Mouse (Mus musculus): ENCODE measurements around the gene Appl1. TPM values are rescaled to one million over a fixed set of nuclear protein-coding genes. Genes with fewer than 3 reads are reported as not detected.

The Appl1 gene
- polyA plus RNA-seq, 1 experiment: 5.4 TPM

GRCm38 (mm10) chr14:26900893-26901292 lies 70.1 kb downstream of the Appl1 start:
- no peak overlapping the region for H3K27ac ChIP-seq (ENCODE audit: insufficient read depth, low read depth, low read length)
- TF ChIP-seq POLR2A (IDR thresholded peaks at IDR 0.05; ENCODE audit: low read depth, low read length) (no peak), CTCF (conservative IDR thresholded peaks at IDR 0.05; ENCODE audit: insufficient read depth, insufficient read length, low read depth, low read length) (no peak)
- no peak overlapping the region for H3K4me3 ChIP-seq (ENCODE audit: insufficient read depth, low read depth, low read length)
- DNase-seq: no peak
- no peaks in the 10 kb centered on the region for H3K36me3 ChIP-seq (ENCODE audit: control insufficient read depth, insufficient read depth, low read length)
- no peaks in the 10 kb centered on the region for H3K27me3 ChIP-seq (replicated peaks; ENCODE audit: control insufficient read depth, insufficient read depth, low read length)
- WGBS: 80% methylated on average over 12 of the region's 12 CpGs
- H3K4me1 ChIP-seq (ENCODE audit: control insufficient read depth, insufficient read depth, low read length): no peaks in the 10 kb centered on the region

- DNase-seq: no peak
- no peaks in the 10 kb centered on the region for H3K27me3 ChIP-seq (replicated peaks; ENCODE audit: control insufficient read depth, insufficient read depth, low read length)
- H3K27ac ChIP-seq (ENCODE audit: insufficient read depth, low read depth, low read length): no peak overlapping the region
- WGBS: 86% methylated on average over 2 of the region's 2 CpGs
- H3K4me1 ChIP-seq (ENCODE audit: control insufficient read depth, insufficient read depth, low read length): no peaks in the 10 kb centered on the region
- H3K4me3 ChIP-seq (ENCODE audit: insufficient read depth, low read depth, low read length): no peak overlapping the region
- no peaks in the 10 kb centered on the region for H3K36me3 ChIP-seq (ENCODE audit: control insufficient read depth, insufficient read depth, low read length)
- TF ChIP-seq CTCF (conservative IDR thresholded peaks at IDR 0.05; ENCODE audit: insufficient read depth, insufficient read length, low read depth, low read length) (no peak), POLR2A (IDR thresholded peaks at IDR 0.05; ENCODE audit: low read depth, low read length) (no peak)
These were observed 71.5 kb downstream of the Appl1 start for GRCm38 (mm10) chr14:26899490-26899889.

- H3K27me3 ChIP-seq (replicated peaks; ENCODE audit: control insufficient read depth, insufficient read depth, low read length): no peaks in the 10 kb centered on the region
- no peak for TF ChIP-seq CTCF (conservative IDR thresholded peaks at IDR 0.05; ENCODE audit: insufficient read depth, insufficient read length, low read depth, low read length)
- TF ChIP-seq POLR2A (IDR thresholded peaks at IDR 0.05; ENCODE audit: low read depth, low read length): no peak
- no peaks in the 10 kb centered on the region for H3K36me3 ChIP-seq (ENCODE audit: control insufficient read depth, insufficient read depth, low read length)
- DNase-seq: no peak
- WGBS: 88% methylated on average over 4 of the region's 4 CpGs
- no peak within 1 kb of the TSS for H3K4me3 ChIP-seq (ENCODE audit: insufficient read depth, low read depth, low read length)
- no peak within 1 kb of the TSS for H3K27ac ChIP-seq (ENCODE audit: insufficient read depth, low read depth, low read length)
- no peaks in the 10 kb centered on the region for H3K4me1 ChIP-seq (ENCODE audit: control insufficient read depth, insufficient read depth, low read length)
These were observed 76.6 kb downstream of the Appl1 start, which contains the start of gene Asb14 for GRCm38 (mm10) chr14:26894392-26894791. TSS of gene Asb14 (plus strand) at chr14:26894557.

- H3K27ac ChIP-seq (ENCODE audit: insufficient read depth, low read depth, low read length): no peak overlapping the region
- no peaks in the 10 kb centered on the region for H3K27me3 ChIP-seq (replicated peaks; ENCODE audit: control insufficient read depth, insufficient read depth, low read length)
- H3K4me3 ChIP-seq (ENCODE audit: insufficient read depth, low read depth, low read length): no peak overlapping the region
- TF ChIP-seq CTCF (conservative IDR thresholded peaks at IDR 0.05; ENCODE audit: insufficient read depth, insufficient read length, low read depth, low read length) (no peak), POLR2A (IDR thresholded peaks at IDR 0.05; ENCODE audit: low read depth, low read length) (no peak)
- DNase-seq: no peak
- no peaks in the 10 kb centered on the region for H3K4me1 ChIP-seq (ENCODE audit: control insufficient read depth, insufficient read depth, low read length)
- H3K36me3 ChIP-seq (ENCODE audit: control insufficient read depth, insufficient read depth, low read length): no peaks in the 10 kb centered on the region
- 89% methylated on average over 3 of the region's 3 CpGs for WGBS
These were observed 80.3 kb downstream of the Appl1 start for GRCm38 (mm10) chr14:26890777-26891176.

- 54% methylated on average over 3 of the region's 3 CpGs for WGBS
- TF ChIP-seq POLR2A (IDR thresholded peaks at IDR 0.05; ENCODE audit: low read depth, low read length) (no peak), CTCF (conservative IDR thresholded peaks at IDR 0.05; ENCODE audit: insufficient read depth, insufficient read length, low read depth, low read length) (no peak)
These were observed 83.8 kb downstream of the Appl1 start for GRCm38 (mm10) chr14:26887244-26887643.

GRCm38 (mm10) chr14:26881700-26882099 lies 89.3 kb downstream of the Appl1 start:
- Histone ChIP-seq H3K4me1 (ENCODE audit: control insufficient read depth, insufficient read depth, low read length) (no peaks in the 10 kb centered on the region), H3K4me3 (ENCODE audit: insufficient read depth, low read depth, low read length) (no peak overlapping the region), H3K27me3 (replicated peaks; ENCODE audit: control insufficient read depth, insufficient read depth, low read length) (no peaks in the 10 kb centered on the region), H3K27ac (ENCODE audit: insufficient read depth, low read depth, low read length) (no peak overlapping the region), H3K36me3 (ENCODE audit: control insufficient read depth, insufficient read depth, low read length) (no peaks in the 10 kb centered on the region)
- DNase-seq: no peak
- no peak for TF ChIP-seq POLR2A (IDR thresholded peaks at IDR 0.05; ENCODE audit: low read depth, low read length)
- no peak for TF ChIP-seq CTCF (conservative IDR thresholded peaks at IDR 0.05; ENCODE audit: insufficient read depth, insufficient read length, low read depth, low read length)
- 86% methylated on average over 5 of the region's 5 CpGs for WGBS

More at GRCm38 (mm10) chr14:26887244-26887643, 83.8 kb downstream of the Appl1 start:
- no peaks in the 10 kb centered on the region for H3K36me3 ChIP-seq (ENCODE audit: control insufficient read depth, insufficient read depth, low read length)
- H3K27me3 ChIP-seq (replicated peaks; ENCODE audit: control insufficient read depth, insufficient read depth, low read length): no peaks in the 10 kb centered on the region
- peak; percentile 36 for DNase-seq
- H3K27ac ChIP-seq (ENCODE audit: insufficient read depth, low read depth, low read length): no peak overlapping the region
- H3K4me1 ChIP-seq (ENCODE audit: control insufficient read depth, insufficient read depth, low read length): no peaks in the 10 kb centered on the region
- H3K4me3 ChIP-seq (ENCODE audit: insufficient read depth, low read depth, low read length): no peak overlapping the region

GRCm38 (mm10) chr14:26879976-26880375 lies 91.1 kb downstream of the Appl1 start:
- no peak for DNase-seq
- H3K4me1 ChIP-seq (ENCODE audit: control insufficient read depth, insufficient read depth, low read length): no peaks in the 10 kb centered on the region
- H3K27me3 ChIP-seq (replicated peaks; ENCODE audit: control insufficient read depth, insufficient read depth, low read length): no peaks in the 10 kb centered on the region
- TF ChIP-seq POLR2A (IDR thresholded peaks at IDR 0.05; ENCODE audit: low read depth, low read length) (no peak), CTCF (conservative IDR thresholded peaks at IDR 0.05; ENCODE audit: insufficient read depth, insufficient read length, low read depth, low read length) (no peak)
- 89% methylated on average over 2 of the region's 2 CpGs for WGBS
- H3K27ac ChIP-seq (ENCODE audit: insufficient read depth, low read depth, low read length): no peak overlapping the region
- H3K36me3 ChIP-seq (ENCODE audit: control insufficient read depth, insufficient read depth, low read length): no peaks in the 10 kb centered on the region
- no peak overlapping the region for H3K4me3 ChIP-seq (ENCODE audit: insufficient read depth, low read depth, low read length)

Data from kidney, adult 2 months (tissue).